Mouse (Mus musculus) ovary, adult 2 months (tissue): ENCODE measurements around the gene Fam186b. TPM values are rescaled to one million over a fixed set of nuclear protein-coding genes. Genes with fewer than 3 reads are reported as not detected.

Experiments used
- polyA plus RNA-seq: library from polyadenylated mRNA; depleted of rRNA; stranded (reverse); fragments of >200 nt; gene quantifications from 2 replicates; pipeline ENCODE4 v1.2.3, GENCODE M21; 2012; rRNA removed

Gene Fam186b
- 0.33 and 0.56 TPM in 2 replicates for polyA plus RNA-seq

DNA sequence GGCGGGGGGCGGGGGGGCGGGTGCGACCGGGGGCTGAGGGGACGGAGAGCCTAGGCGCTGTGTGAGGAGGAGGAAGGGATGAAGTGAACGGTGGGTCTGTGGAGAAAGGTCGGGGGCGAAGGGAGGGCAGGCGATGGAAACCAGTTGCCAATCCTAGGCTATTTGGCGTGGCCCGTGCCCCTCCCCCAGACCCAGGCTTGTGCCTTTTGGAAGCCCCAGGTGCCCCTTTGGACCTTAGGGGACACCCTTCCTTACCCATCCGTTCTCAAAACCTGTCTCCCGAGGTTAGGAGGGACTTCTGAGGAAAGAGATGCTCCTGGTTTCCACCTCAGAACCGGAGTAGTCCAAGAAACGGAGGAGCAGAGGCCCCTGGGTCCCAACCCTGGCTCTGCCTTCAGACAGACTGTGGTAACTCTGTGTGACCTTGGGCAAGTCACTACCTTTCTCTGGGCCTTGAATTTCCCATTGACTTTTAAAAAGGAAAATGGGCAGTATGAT lies at the start of gene Fam186b:
Gene Fam186b (minus strand): TSS at position 405 of the 498 bp plus-strand sequence.

DNA sequence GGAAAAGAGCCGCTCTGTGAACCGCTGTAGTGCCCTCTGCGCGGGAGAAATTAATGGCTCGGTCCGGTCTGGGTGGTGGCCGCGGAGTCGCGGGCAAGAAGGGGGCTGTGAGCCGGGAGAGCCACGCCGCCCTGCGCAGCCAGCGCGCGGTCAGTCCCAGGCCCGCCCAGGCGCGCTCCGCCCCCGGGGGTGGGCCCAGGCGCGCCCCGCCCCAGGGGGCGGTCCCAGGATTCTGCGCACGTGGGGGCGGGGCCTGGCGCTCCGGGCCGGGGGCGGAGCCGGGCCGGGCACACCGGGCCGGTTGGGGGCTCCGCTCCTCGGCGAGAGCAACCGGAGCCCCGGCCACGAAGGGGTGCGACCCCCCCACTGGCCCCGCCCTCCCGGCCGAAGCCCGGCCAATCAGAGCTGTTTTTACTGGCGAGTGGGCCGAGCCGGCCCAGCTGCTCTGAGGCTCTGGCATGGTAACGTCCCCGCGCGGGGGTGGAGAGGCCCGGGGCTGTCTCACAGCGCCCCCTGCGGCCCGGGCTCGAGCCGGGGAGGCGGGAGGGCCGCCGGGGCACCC lies 794 bp downstream of the Fam186b start, which contains the start of gene Prpf40b:
Gene Prpf40b (plus strand): TSS at position 275 of the 562 bp plus-strand sequence.

DNA sequence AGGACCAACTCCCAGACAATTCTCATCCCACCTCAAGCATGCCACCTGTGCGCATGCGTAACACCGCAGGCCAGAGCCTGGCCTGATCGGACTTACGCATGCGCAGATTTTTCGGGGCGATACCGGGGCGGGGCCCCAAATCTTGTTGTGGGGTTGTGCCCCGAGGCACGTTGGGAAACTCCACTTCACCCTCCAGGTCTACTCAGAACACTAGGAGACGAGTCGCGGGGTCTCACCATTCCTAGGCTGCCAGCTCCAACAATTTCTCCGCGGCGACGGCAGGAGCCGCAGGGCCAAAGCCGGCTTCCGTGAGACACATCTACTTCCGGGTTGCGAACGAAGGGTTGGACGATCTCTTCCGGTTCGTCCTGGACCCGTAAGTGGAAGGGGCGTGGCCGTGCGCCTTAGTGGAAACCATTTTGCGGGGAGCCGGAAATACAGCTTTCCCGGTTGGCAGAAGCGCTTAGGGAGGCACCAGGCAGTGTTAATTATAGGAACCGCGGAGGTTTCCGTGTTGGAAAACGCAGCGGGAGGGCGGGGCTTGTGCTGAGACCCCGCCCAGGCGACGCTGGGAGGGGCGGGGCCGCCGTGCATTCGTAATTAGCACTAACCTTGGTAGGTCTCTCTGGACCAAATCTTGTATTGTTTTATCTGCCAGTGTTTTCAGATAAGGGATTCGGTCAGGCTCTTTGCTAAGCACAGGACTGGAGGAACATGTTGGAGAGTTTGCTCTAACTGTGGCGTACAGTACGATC lies 43.9 kb downstream of the Fam186b start, which contains the start of gene Mcrs1:
Gene Mcrs1 (minus strand): TSS at position 336 of the 755 bp plus-strand sequence.

DNA sequence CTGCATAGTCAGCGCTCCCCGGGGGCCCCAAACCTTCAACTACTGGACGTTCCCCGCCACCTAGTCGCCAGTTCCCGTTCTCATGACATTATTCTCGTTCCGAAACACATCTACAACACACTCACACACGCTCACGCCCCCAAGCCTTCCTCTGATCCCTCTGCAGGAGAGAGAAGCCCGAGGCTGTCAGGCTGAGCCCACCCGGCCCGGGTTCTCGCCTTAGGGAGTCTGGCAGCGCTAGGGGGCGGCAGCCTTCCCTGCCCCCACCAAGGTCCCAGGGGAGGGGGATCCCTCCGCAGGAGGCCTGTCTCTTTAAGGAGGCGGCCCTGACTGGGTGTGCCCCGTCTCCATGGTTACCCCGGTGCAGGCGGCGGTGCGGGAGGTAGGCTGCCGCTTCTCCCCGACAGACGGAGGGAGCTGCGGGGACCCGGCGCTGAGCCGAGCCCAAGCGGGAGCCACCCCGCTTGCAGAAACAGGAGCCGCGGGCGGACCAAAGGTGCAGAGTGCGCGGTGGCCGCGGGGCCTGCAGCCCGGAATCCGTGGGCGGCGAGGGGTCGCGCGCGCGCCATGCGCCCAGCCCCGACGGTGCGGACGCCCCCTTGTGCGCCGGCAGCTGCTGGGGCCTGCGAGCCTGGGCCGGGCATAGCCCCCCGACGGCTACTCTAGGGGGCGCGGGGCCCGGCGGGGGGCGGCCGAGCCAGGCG lies 71.3 kb downstream of the Fam186b start, which contains the start of gene Kcnh3:
Gene Kcnh3 (plus strand): TSS at position 654 of the 704 bp plus-strand sequence.

Other genes starting within 250 kb of the Fam186b start
- 3.1 and 5.7 TPM in 2 replicates for gene Prph, start 240.7 kb downstream of the Fam186b start, polyA plus RNA-seq
- 11.9 and 18.1 TPM in 2 replicates for gene Troap, start 221.3 kb downstream of the Fam186b start, polyA plus RNA-seq
- not detected in 2 replicates for gene C1ql4, start 208.1 kb downstream of the Fam186b start, polyA plus RNA-seq
- 0.41 and 0.77 TPM in 2 replicates for gene Dnajc22, start 202.7 kb downstream of the Fam186b start, polyA plus RNA-seq
- gene Spats2, start 170.0 kb downstream of the Fam186b start, polyA plus RNA-seq, result 16.4 and 20.7 TPM in 2 replicates
- gene Kcnh3, start 71.0 kb downstream of the Fam186b start, polyA plus RNA-seq, result 18.4 and 29.1 TPM in 2 replicates
- 118 and 125 TPM in 2 replicates for gene Mcrs1, start 43.9 kb downstream of the Fam186b start, polyA plus RNA-seq
- gene Prpf40b, start 801 bp downstream of the Fam186b start, polyA plus RNA-seq, result 108 and 142 TPM in 2 replicates
- 40.4 and 58.2 TPM in 2 replicates for gene Fmnl3, start 74.6 kb upstream of the Fam186b start, polyA plus RNA-seq
- gene Tmbim6, start 97.0 kb upstream of the Fam186b start, polyA plus RNA-seq, result 631 and 638 TPM in 2 replicates
- gene Nckap5l, start 161.9 kb upstream of the Fam186b start, polyA plus RNA-seq, result 24.5 and 25.3 TPM in 2 replicates
- 5.3 and 6.0 TPM in 2 replicates for gene Bcdin3d, start 178.8 kb upstream of the Fam186b start, polyA plus RNA-seq
- gene Faim2, start 232.3 kb upstream of the Fam186b start, polyA plus RNA-seq, result 1.7 and 2.3 TPM in 2 replicates